In genomic region chr14:20674064-20674833, GRCm38 (mm10) we compare ENCODE assay signal across 8 mouse cellular contexts. TPM values are rescaled to one million over a fixed set of nuclear protein-coding genes. Genes with fewer than 3 reads are reported as not detected.
A peak's percentile ranks its signal among the peaks of the same experiment; 100 is the strongest.
DNase-seq lines count a peak whose midpoint lies in the region; ATAC-seq lines count a peak whose summit lies in the region.

TSS of gene Sec24c (plus strand) at chr14:20674308.

- peak; percentile 92 for ATAC-seq in CD4-positive, CD25-positive, alpha-beta regulatory T cell, adult 4 months
- peak; percentile 95 for ATAC-seq in heart, embryonic 14.5 days (ENCODE audit: insufficient number of reproducible peaks, insufficient read depth, low FRiP score, low read depth)
- peak; percentile 96 for ATAC-seq in liver, embryonic 13.5 days (ENCODE audit: low read depth)
- ATAC-seq in stomach, embryonic 16.5 days (ENCODE audit: insufficient read depth, low FRiP score) = peak; percentile 97

- no peaks in the 10 kb centered on the region for H3K27me3 ChIP-seq in heart, embryonic 14.5 days (ENCODE audit: control insufficient read depth, insufficient read depth, low read length)
- peaks cover 12% of the 10 kb centered on the region for H3K27me3 ChIP-seq in liver, embryonic 13.5 days
- H3K27me3 ChIP-seq in stomach, embryonic 16.5 days (ENCODE audit: control insufficient read depth, insufficient read depth, low read length) = no peaks in the 10 kb centered on the region

- H3K9me3 ChIP-seq in heart, embryonic 14.5 days (ENCODE audit: control insufficient read depth, low read length) = 0 out of 2 replicates have a peak, but pooled peaks cover 4% of the 10 kb centered on the region
- H3K9me3 ChIP-seq in liver, embryonic 13.5 days (replicated peaks) = no peaks in the 10 kb centered on the region
- H3K9me3 ChIP-seq in stomach, embryonic 16.5 days (replicated peaks; ENCODE audit: control insufficient read depth, low read length) = no peaks in the 10 kb centered on the region

- peak within 1 kb of the TSS; percentile 95 to 96 for H3K27ac ChIP-seq in heart, embryonic 14.5 days (replicated peaks in 1 of 2; ENCODE audit: control insufficient read depth in 1 of 2, insufficient read depth in 1 of 2, low read depth in 2 of 2, low read length in 2 of 2)
- peak within 1 kb of the TSS; percentile 90 for H3K27ac ChIP-seq in liver, embryonic 13.5 days
- peak within 1 kb of the TSS; percentile 98 for H3K27ac ChIP-seq in stomach, embryonic 16.5 days (ENCODE audit: low read length)

- peaks cover 36% of the 10 kb centered on the region for H3K36me3 ChIP-seq in heart, embryonic 14.5 days (ENCODE audit: control insufficient read depth, insufficient read depth, low read length)
- H3K36me3 ChIP-seq in liver, embryonic 13.5 days = peaks cover 37% of the 10 kb centered on the region
- H3K36me3 ChIP-seq in stomach, embryonic 16.5 days (ENCODE audit: control insufficient read depth, insufficient read depth, low read length) = peaks cover 18% of the 10 kb centered on the region

- peak within 1 kb of the TSS; percentile 87 for H3K9ac ChIP-seq in heart, embryonic 14.5 days (ENCODE audit: low read length)
- H3K9ac ChIP-seq in liver, embryonic 13.5 days = peak within 1 kb of the TSS; percentile 86
- peak within 1 kb of the TSS; percentile 95 for H3K9ac ChIP-seq in stomach, embryonic 16.5 days (ENCODE audit: low read length)

- WGBS in heart, embryonic 14.5 days = 0% methylated on average over 43 of the region's 43 CpGs
- under 1% methylated on average over 43 of the region's 43 CpGs for WGBS in liver, embryonic 13.5 days (ENCODE audit: insufficient replicate concordance)
- under 1% methylated on average over 43 of the region's 43 CpGs for WGBS in stomach, embryonic 16.5 days

- peak within 1 kb of the TSS; percentile 64 to 82 for H3K4me3 ChIP-seq in heart, embryonic 14.5 days (ENCODE audit: control insufficient read depth in 1 of 2, insufficient read depth in 1 of 2, low read depth in 1 of 2, low read length in 2 of 2)
- peak within 1 kb of the TSS; percentile 94 for H3K4me3 ChIP-seq in liver, embryonic 13.5 days (replicated peaks)
- H3K4me3 ChIP-seq in stomach, embryonic 16.5 days (replicated peaks; ENCODE audit: low read length) = peak within 1 kb of the TSS; percentile 97

- H3K4me2 ChIP-seq in heart, embryonic 14.5 days (ENCODE audit: low read length) = peak within 1 kb of the TSS; percentile 90
- peak within 1 kb of the TSS; percentile 90 for H3K4me2 ChIP-seq in liver, embryonic 13.5 days
- H3K4me2 ChIP-seq in stomach, embryonic 16.5 days (ENCODE audit: low read depth, low read length) = peak within 1 kb of the TSS; percentile 94

- peak; percentile 99 for DNase-seq in c-Kit-negative CD71-positive TER-119-positive erythroid progenitor cells, embryonic 14.5 days (ENCODE audit: low read depth, low spot score)
- DNase-seq in fibroblast of lung, adult 2 months (ENCODE audit: low read depth) = peak; percentile 97
- peak; percentile 98 for DNase-seq in kidney, postnatal 14 days
- DNase-seq in liver, embryonic 13.5 days = peak; percentile 97
- peak; percentile 100 for DNase-seq in neural tube, embryonic 10.5 days (ENCODE audit: extremely low spot score, low spot score)

- H3K4me1 ChIP-seq in heart, embryonic 14.5 days (ENCODE audit: control insufficient read depth in 2 of 2, insufficient read depth in 2 of 2, low read length in 2 of 2) = peaks cover 3 to 11% of the 10 kb centered on the region in 2 experiments; a peak in 3 of 4 replicates
- peaks cover 25% of the 10 kb centered on the region for H3K4me1 ChIP-seq in liver, embryonic 13.5 days (replicated peaks)
- H3K4me1 ChIP-seq in stomach, embryonic 16.5 days (ENCODE audit: control insufficient read depth, insufficient read depth, low read length) = peaks cover 13% of the 10 kb centered on the region

RNA-seq across cellular contexts. Expression of gene Sec24c, which starts in this region (rescaled TPM):
- 100 to 1,000 TPM; 120 to 181 TPM for polyA plus RNA-seq in CD4-positive, CD25-positive, alpha-beta regulatory T cell, adult 4 months (2017; shearing (Covaris generic))
- 69.2 and 75.7 TPM in 2 replicates for polyA plus RNA-seq in heart, embryonic 14.5 days (2014; fragmentation: Nextera tagmentation; extraction: Ambion mirVana)
- 30.2 and 38.4 TPM in 2 replicates for polyA plus RNA-seq in liver, embryonic 13.5 days (2015; fragmentation: Nextera tagmentation; extraction: Ambion mirVana)
- polyA plus RNA-seq in stomach, embryonic 16.5 days (2015; fragmentation: Nextera tagmentation; extraction: Ambion mirVana) = 90.5 and 110 TPM in 2 replicates

Comparison
In these comparisons a context has a peak if more than half of its experiments do, and no peak if none do; other contexts are left out.
1. Peak in every context shown above with its lines: DNase-seq, ATAC-seq, H3K4me3 ChIP-seq and H3K27ac ChIP-seq.